Mouse (Mus musculus) intestine, embryonic 16.5 days (tissue): ENCODE measurements around the gene Lars2. TPM values are rescaled to one million over a fixed set of nuclear protein-coding genes. Genes with fewer than 3 reads are reported as not detected.
"Not testable (repeated sequence)": the region's sequence is repeated elsewhere in the genome, so short reads cannot be mapped to it uniquely, and the experiment has no call there.

Experiments used
- ATAC-seq: fragments of 200-750 bp; cut with Nextera tagmentation; 2 replicates; pipeline ENCODE4 v1.8.0; 2017; ENCODE audit warnings: moderate TSS enrichment, moderate library complexity
- H3K27ac ChIP-seq: fragments of 300-500 bp; sonication (generic); 2 replicates; pipeline ENCODE4 v1.5.1; 2014; ENCODE audit warnings: mild to moderate bottlenecking, low read length
- H3K27me3 ChIP-seq: fragments of 300-500 bp; sonication (generic); replicated peaks from 2 replicates; pipeline ENCODE4 v1.6.1; 2014; ENCODE audit warnings: low read length, control low read depth, mixed read lengths; ENCODE audit not compliant: control insufficient read depth, insufficient read depth
- H3K36me3 ChIP-seq: fragments of 300-500 bp; sonication (generic); 2 replicates; pipeline ENCODE4 v1.6.1; 2014; ENCODE audit warnings: low read length, control low read depth; ENCODE audit not compliant: control insufficient read depth, insufficient read depth
- H3K4me1 ChIP-seq: fragments of 300-500 bp; sonication (generic); 2 replicates; pipeline ENCODE4 v1.6.1; 2014; ENCODE audit warnings: low read length, control low read depth, mixed read lengths; ENCODE audit not compliant: control insufficient read depth, insufficient read depth
- H3K4me2 ChIP-seq: fragments of 300-500 bp; sonication (generic); 2 replicates; pipeline ENCODE4 v1.6.1; 2014; ENCODE audit warnings: low read depth, low read length, control low read depth
- H3K4me3 ChIP-seq: fragments of 300-500 bp; sonication (generic); 2 replicates; pipeline ENCODE4 v1.5.1; 2014; ENCODE audit warnings: mild to moderate bottlenecking, low read length
- H3K9ac ChIP-seq: fragments of 300-500 bp; sonication (generic); 2 replicates; pipeline ENCODE4 v1.6.1; 2014; ENCODE audit warnings: low read depth, low read length
- H3K9me3 ChIP-seq: fragments of 300-500 bp; sonication (generic); 2 replicates; pipeline ENCODE4 v1.6.1; 2016; ENCODE audit warnings: low read length, control low read depth; ENCODE audit not compliant: control insufficient read depth
- WGBS: fragments of 180-500 bp; shearing (Covaris S2); extraction: QIAGEN DNeasy Blood & Tissue Kit; methylation state at CpG from one replicate; pipeline ENCODE4 v1.1.7; 2014; 5-methylcytosine and 5-hydroxymethylcytosine counted together
- polyA plus RNA-seq: library from polyadenylated mRNA; unstranded; fragments of >200 nt; fragmentation: Nextera tagmentation; extraction: Ambion mirVana; gene quantifications from 2 replicates; pipeline ENCODE4 v1.2.1, GENCODE M21; 2015

The Lars2 gene
- 508 and 585 TPM in 2 replicates for polyA plus RNA-seq

DNA sequence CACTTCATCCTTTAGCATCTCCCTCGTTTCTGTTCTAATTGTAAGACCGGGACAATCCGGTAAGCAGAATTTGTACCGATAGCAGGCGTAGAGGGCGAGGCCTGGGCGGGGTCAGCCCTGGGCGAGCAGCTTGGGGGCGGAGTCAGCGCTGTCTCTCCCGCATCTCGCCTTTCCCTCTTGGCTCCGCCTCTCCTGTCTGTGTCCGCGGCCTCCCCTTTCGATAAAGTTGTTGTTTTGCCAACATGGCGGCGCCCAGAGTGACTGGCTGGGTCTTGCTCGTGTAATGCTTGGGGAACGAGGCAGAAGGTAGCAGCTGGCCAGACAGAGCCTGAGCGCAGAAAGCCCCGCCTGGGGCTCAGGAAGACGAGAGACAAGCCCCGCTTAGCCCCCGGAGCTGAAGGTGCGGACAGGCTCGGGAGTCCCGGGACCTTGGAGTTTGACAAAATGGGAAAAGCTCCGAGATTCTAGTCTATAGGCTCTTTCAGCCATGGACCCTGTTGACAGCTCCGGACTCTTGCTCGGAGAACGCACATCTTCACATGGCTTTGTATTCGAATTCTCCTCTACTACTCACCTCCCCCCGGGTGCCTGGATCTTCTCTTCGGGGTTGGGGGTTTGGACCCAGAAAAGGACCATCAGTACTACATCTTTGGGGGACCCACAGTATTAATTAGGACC, at the start of gene Lars2:
Gene Lars2 (plus strand): TSS at position 220 of the 678 bp plus-strand sequence.
- Histone ChIP-seq H3K9ac (peak within 1 kb of the TSS; percentile 85), H3K4me3 (peak within 1 kb of the TSS; percentile 92), H3K36me3 (no peaks in the 10 kb centered on the region), H3K27ac (peak within 1 kb of the TSS; percentile 87), H3K27me3 (no peaks in the 10 kb centered on the region), H3K4me2 (peak within 1 kb of the TSS; percentile 61), H3K4me1 (peaks cover 16% of the 10 kb centered on the region), H3K9me3 (no peaks in the 10 kb centered on the region)
- ATAC-seq, result peak; percentile 98
- under 1% methylated on average over 35 of the region's 35 CpGs for WGBS

DNA sequence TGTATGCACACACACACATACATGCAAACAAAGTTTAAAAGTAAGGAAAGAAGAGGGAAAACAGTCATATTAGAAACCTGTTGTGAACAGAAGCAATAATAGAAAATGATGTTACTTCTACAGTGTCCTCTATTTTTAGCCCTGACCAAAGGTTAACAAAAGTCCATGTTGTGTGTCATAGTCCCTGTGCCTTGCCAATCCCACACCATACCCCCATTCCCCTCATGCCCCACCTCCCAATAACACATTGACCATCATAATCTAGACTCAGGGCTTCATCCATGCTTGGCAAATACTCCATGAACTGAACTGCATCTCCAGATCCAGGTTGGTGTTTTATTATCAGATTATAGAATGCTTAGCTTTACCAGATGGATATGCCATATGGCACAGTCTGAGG, 40.6 kb upstream of the Lars2 start:
- Histone ChIP-seq H3K9me3 (no peaks in the 10 kb centered on the region), H3K27ac (no peak overlapping the region), H3K4me2 (no peak overlapping the region), H3K27me3 (no peaks in the 10 kb centered on the region), H3K4me1 (no peaks in the 10 kb centered on the region), H3K36me3 (no peaks in the 10 kb centered on the region), H3K9ac (no peak overlapping the region), H3K4me3 (no peak overlapping the region)
- no peak for ATAC-seq

DNA sequence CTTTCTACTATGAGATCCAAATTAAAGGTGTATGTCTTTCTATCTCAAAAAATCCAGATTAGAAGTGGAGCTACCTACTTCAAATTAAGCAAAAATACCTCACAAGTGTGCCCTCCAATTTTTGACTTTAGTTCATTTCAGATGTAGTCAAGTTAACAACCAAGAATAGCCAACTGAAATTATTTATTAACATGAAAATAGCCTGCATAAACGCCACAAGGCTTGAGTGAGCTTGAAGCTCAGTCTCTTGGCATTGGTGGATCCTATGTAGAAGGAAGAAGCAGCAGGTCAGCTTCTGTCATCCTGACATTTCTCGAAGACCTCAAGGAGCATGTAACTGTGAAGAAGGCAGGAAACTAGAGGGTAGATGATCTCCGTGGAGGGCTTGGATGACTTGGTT, 38.4 kb upstream of the Lars2 start:
- no peaks in the 10 kb centered on the region for H3K27me3 ChIP-seq
- H3K4me1 ChIP-seq, result no peaks in the 10 kb centered on the region
- H3K9ac ChIP-seq, result no peak overlapping the region
- no peak overlapping the region for H3K4me3 ChIP-seq
- H3K27ac ChIP-seq, result no peak overlapping the region
- 76% methylated on average over 3 of the region's 3 CpGs for WGBS
- H3K36me3 ChIP-seq, result no peaks in the 10 kb centered on the region
- ATAC-seq, result no peak
- no peak overlapping the region for H3K4me2 ChIP-seq
- no peaks in the 10 kb centered on the region for H3K9me3 ChIP-seq

DNA sequence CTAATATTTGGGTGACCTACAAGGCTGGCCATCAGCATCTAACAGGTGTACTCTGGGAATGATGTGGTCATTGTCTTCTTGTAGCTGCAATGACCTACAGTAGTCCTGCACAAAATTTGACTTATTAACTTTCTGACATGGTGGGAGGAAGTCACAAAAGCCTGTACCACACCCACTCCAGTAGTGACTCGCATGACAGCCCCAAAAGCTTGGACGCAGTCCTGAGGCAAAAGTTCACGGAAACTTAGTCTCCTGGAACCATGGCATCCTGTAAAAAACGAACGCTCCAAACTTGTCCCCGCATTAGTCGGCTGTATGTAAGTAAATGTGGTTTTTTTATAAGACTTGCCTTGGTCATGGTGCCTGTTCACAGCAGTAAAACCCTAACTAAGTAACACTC, 36.9 kb upstream of the Lars2 start:
- H3K9ac ChIP-seq, result no peak overlapping the region
- no peaks in the 10 kb centered on the region for H3K4me1 ChIP-seq
- no peak for ATAC-seq
- no peak overlapping the region for H3K4me3 ChIP-seq
- H3K36me3 ChIP-seq, result no peaks in the 10 kb centered on the region
- no peak overlapping the region for H3K4me2 ChIP-seq
- H3K9me3 ChIP-seq, result no peaks in the 10 kb centered on the region
- H3K27me3 ChIP-seq, result no peaks in the 10 kb centered on the region
- WGBS, result 92% methylated on average over 7 of the region's 7 CpGs
- H3K27ac ChIP-seq, result no peak overlapping the region

DNA sequence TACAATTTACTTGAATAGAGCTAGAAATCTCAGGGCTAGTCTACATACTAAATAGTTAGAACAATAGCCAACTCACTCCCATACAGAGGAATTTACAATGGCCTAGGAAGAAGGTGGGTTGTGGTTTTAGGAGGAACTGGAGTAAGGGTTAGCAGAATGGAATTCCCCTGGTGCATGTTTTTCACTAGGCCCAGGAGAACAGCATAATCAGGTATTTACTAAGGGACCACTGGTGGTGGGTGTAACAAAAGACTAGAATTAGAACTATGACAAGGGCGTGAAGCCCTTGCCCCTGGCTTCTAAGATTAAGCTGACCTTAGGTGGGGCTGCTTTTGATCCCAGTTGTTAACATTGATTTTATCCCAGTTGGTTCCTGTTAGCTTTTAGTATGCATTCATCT, 36.5 kb upstream of the Lars2 start:
- H3K27me3 ChIP-seq, ATAC-seq, H3K4me2 ChIP-seq, H3K27ac ChIP-seq, H3K4me3 ChIP-seq, H3K36me3 ChIP-seq, H3K9ac ChIP-seq, H3K4me1 ChIP-seq, H3K9me3 ChIP-seq: not testable (repeated sequence)
- 78% methylated on average over 1 of the region's 1 CpGs for WGBS

DNA sequence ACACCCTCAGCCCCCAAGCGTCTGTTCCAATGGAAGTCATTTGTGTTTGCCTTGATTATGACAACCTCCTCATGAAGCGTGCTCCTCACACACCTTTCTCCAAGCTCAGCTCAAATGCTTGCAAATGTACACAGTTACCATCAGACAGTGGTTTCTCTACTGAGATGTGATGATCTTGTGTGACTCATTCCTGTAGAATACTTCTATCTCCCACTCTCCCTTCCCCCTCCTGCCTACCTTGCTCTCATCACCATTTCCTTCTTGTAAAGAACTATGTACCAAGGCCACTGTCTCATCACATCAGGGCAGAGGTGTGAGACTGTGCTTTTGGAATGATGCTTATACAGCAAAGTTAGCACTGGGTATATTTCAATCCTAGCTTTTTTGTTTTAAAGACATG, 33.2 kb upstream of the Lars2 start:
- Histone ChIP-seq H3K4me1 (no peaks in the 10 kb centered on the region), H3K4me3 (no peak overlapping the region), H3K4me2 (no peak overlapping the region), H3K9ac (no peak overlapping the region), H3K9me3 (no peaks in the 10 kb centered on the region), H3K27me3 (no peaks in the 10 kb centered on the region), H3K27ac (no peak overlapping the region), H3K36me3 (no peaks in the 10 kb centered on the region)
- ATAC-seq, result no peak
- 90% methylated on average over 2 of the region's 2 CpGs for WGBS

DNA sequence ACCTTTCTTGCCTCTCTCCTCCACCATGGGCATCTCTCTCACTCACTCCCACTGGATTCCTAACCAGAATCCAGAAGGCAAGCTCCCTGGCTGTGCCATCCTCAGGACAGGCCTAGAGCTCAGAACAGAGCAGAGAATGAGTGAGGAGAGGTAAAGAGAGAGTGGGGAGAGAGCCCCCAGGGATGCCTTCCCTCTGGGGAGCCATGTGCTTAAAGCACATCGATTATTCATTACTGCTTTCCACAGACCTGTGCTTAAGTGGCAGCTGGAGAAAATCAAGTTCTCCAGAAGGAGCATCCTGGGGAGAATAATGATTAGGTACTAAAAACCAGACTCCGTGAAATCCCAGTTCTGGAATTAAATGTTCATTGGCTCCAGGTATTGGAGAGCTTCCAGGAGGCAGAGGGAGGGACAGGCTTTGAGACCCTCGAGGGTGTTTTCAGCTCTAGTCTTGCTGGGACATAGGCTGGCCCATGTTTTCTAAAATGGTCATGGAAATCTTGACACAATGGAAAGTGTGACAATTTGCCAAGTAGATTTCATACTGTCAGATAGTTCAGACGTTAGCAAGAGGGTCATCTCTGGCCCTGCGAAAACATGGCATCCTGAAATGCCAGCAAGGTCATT, 31.6 kb upstream of the Lars2 start:
- no peaks in the 10 kb centered on the region for H3K27me3 ChIP-seq
- no peaks in the 10 kb centered on the region for H3K4me1 ChIP-seq
- no peak overlapping the region for H3K4me3 ChIP-seq
- 53% methylated on average over 5 of the region's 5 CpGs for WGBS
- H3K27ac ChIP-seq, result no peak overlapping the region
- no peak overlapping the region for H3K9ac ChIP-seq
- no peak for ATAC-seq
- no peak overlapping the region for H3K4me2 ChIP-seq
- no peaks in the 10 kb centered on the region for H3K36me3 ChIP-seq
- no peaks in the 10 kb centered on the region for H3K9me3 ChIP-seq

DNA sequence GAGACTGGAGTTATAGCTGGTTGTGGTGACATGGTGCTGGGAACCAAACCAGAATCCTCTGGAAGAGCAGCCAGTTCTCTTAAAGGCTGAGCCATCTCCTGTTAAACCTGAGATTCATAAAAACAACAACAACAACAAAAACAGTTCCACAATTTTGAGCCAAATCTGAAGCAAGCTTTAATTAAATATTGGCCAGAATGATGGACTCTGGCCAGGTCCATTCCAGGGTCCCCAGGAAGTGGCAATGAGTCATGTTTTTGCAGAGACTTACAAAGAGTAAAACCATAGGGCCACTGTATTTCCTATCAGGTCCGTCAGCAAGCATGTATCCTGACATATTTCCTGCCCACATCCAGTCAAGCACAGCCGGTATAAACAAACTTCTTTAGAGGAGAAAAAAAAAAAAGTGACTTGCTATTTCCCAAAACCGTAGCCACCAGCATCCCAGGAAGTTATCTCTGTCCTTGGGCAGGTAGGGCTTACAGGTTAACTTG, 27.0 kb upstream of the Lars2 start:
- Histone ChIP-seq H3K4me3 (no peak overlapping the region), H3K9ac (no peak overlapping the region)
- WGBS, result 49% methylated on average over 3 of the region's 3 CpGs

DNA sequence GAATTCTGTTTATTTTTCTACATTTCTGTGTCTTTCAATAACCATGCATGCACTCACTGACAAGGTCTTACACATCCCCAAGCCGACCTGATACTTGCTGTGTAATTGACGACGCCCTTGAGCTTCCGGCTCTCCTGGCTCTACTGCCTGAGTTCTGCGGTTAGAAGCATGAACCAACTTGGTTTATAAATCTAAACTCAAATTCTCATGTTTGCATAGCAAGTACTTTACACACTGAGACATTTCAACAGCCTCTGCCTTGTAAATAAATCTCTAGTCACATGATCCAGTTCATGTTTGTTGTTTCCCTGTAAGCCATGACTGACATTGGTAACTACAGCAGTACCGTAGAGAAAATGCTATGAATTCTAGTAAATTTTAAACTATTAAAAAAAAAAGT, 25.5 kb upstream of the Lars2 start:
- Histone ChIP-seq H3K27me3 (no peaks in the 10 kb centered on the region), H3K27ac (no peak overlapping the region), H3K4me3 (no peak overlapping the region), H3K4me2 (no peak overlapping the region), H3K9ac (no peak overlapping the region), H3K4me1 (no peaks in the 10 kb centered on the region), H3K9me3 (no peaks in the 10 kb centered on the region), H3K36me3 (no peaks in the 10 kb centered on the region)
- no peak for ATAC-seq
- WGBS, result 46% methylated on average over 6 of the region's 6 CpGs

More for the DNA sequence above, 27.0 kb upstream of the Lars2 start:
- H3K9me3 ChIP-seq, result no peaks in the 10 kb centered on the region
- H3K36me3 ChIP-seq, result no peaks in the 10 kb centered on the region
- H3K27ac ChIP-seq, result no peak overlapping the region
- no peaks in the 10 kb centered on the region for H3K27me3 ChIP-seq
- H3K4me1 ChIP-seq, result no peaks in the 10 kb centered on the region
- H3K4me2 ChIP-seq, result no peak overlapping the region
- no peak for ATAC-seq
